Mouse (Mus musculus) adipocyte (in vitro differentiated cells): Measurements from ENCODE around the gene Tma7.

Source experiments
- DNase-seq: peaks from one replicate; pipeline ENCODE4 v3.0.0-alpha.2; 2016; ENCODE audit warnings: low spot score

Gene Tma7

DNA sequence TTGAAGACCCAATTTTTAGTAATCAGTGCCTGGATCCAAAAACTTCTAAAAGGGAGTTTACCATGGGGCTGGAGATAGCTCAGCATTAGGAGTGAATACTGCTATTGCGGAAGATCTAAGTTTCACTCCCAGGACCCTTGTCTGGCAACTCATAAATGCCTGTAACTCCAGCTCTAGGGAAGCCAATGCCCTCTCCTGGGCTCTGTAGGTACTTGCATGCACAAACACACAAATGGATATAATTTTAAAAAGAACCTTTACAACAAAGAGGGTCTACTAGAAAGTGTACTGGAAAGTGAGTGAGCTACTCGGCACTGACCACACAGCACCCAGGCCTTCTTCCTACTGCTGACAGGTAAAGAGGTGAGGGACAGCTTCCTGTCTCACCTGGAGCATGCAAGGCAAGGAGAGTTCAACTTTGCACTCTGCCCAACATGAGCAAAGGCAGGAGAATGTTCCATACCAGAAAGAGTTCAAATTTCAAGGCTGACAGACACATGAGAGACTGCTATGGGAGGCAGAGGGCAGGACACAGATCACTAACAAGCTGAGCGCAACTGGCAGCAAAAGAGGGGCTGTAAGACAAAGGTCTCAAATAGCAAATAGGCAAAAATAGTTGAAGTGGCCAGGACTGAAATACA, 14.2 kb downstream of the Tma7 start:
- DNase-seq, result no peak

DNA sequence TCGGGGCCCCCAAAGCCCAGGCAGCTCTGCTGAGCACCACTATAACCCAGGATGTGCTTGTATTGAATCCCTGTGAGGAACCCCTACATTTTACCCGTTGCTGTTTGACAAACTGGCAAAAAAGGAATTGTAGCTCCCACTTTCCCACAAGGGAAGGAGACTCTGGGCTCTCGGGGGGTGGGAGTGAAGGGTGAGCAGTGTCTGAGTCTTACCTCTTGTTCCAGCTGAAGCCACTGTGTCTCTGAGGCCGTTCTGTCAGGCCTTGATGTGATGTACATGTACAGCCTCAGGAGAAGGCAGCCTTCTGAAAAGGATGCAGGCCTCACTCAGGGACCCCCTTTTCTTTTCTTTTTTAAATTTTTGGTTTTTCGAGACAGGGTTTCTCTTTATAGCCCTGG, 21.5 kb downstream of the Tma7 start:
- DNase-seq, result no peak

DNA sequence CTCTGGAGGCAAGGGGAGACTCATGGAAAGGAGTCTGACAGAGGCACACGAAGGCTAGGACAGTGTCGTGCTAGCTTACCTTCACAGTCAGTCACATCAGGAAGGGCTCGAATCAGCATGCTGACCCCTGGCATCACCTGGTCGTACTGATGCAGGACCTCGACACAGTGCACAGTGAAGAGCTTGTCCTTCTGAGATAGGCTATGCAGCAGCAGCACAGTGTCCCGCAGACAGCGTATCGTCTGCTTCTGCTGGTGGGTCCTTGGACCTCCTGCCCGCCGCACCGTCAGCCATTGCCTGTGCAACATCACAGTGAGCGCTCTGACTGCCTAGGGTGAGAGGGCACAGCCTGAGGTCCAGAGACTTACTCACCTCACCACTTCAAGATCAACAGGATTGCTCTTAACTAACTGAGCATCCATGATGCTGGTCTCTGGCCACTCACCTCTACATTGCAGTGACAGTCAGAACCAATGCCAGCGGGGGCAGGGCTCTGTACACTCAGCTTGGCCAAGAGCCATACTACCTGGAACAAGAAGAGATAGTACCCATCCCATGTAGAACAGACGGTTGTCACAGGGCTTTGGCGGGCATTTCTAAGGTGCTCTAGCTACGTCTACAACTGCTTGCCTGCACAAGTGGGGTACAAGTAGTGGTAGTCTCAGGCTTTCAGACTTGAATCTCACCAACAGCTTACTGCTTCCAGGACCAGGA, 22.0 kb downstream of the Tma7 start:
- no peak for DNase-seq

DNA sequence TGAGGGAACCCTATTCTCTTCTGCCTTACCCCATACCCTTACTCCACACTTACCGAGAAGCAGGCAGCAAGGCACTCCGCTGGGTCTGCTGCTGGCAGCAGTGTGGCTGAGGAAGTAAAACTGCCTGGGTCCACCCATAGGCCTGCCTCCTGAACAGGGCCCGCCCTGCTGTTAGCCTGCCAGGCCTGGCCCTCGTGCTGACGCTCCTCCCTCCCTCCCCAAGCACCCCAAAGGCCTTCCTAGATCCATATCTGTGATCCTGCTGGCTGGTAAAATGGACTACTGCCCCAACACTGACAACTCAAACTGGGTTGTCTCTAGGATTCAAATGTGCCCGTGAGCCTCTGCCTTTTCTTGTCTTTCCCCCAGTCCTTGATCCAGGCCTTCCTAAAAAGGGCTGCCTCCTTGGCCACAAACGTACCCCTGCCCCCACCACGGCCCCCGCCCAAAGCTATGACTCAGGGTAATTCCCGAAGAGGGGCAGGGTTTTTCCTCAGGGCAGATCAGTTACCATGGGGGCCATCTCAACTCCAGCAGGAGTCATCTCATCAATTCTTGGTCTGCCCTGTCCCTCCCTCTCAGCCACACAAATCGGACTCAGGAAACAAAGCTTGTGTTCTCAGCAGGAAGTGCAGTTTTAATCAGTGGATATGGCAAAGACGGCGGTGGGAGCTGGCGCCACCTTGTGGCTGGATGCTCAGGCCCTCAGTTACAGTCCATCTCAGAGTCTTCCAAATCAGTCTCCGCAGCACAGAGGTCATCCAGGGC, 23.1 kb downstream of the Tma7 start, which contains the start of gene Trex1:
TSS of gene Trex1 (minus strand) at position 599 of the 768 bp plus-strand sequence.
- DNase-seq, result peak; percentile 90

DNA sequence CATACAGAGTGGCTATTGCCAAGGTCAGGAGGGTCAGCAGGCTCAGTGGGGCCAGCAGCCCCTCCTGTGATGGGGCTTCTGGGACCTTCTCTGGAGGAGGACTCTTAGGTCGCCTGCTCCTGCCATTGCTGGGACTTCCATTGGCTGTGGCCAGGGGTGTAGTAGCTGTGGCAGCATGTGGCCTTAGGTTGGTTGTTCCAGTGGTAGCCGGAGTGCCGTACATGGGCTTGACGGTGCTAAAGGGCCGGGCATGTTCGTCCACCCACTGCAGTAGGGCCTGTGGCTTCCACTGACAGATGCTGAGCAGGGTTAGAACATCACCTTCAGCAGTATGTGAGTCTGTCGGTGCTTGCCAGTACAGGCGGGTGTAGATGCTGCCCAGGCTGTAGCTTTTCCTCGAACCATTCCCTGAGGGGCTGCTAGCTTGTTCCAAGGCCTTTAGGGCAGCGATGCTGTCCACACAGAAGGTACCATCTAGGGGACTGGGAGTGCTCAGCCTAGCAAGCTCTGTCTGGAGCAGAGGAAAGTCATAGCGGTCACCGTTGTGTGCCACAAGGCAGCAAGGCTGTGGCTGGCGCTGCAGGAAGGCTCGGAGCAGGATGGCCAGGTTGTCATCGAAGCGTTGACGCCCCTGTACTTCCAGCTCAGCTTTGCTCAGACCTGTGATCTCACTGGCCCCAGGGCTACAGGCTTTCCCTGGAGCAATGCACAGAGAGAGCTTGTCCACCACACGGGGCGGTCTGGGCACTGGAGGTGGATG, 24.2 kb downstream of the Tma7 start:
- DNase-seq, result no peak

DNA sequence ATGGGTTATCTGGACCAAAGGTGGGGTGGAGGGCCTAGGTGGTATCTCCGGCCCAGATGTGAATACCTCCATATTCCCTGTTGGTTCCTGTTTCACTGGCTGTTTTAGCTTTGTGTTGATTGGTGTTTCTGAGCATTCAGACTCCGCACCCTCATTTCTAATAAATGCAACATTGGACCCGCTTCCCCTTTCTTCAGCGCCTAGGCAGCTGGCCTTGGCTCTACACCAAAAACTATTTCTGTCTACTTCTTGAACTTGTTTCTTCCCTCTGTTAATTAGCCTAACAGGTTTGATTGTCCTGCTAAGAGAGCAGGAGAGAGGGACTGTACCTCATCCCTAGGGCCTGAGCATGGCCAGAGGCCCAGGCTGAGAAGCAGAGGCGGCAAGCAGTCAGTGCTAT, 24.8 kb downstream of the Tma7 start:
- DNase-seq, result no peak

DNA sequence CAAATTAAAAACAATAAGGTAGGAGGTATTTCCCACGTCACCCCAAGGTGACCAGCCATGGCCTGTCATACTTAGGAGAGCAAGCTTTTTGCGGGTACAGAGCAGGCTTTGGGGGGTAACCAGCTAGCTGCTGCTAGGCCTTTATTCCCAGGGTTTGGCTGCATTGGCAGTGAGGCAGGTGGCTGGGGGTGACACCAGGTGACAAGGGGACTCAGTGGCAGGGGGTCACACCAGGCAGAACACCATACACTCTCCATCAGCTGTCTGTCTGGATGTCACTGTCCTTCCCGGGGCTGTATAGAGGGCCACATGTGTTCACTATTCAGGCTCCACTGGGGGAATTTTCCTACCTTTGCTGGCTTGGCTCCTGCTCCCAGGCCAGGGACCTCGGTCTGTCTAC, 25.5 kb downstream of the Tma7 start:
- DNase-seq, result no peak

DNA sequence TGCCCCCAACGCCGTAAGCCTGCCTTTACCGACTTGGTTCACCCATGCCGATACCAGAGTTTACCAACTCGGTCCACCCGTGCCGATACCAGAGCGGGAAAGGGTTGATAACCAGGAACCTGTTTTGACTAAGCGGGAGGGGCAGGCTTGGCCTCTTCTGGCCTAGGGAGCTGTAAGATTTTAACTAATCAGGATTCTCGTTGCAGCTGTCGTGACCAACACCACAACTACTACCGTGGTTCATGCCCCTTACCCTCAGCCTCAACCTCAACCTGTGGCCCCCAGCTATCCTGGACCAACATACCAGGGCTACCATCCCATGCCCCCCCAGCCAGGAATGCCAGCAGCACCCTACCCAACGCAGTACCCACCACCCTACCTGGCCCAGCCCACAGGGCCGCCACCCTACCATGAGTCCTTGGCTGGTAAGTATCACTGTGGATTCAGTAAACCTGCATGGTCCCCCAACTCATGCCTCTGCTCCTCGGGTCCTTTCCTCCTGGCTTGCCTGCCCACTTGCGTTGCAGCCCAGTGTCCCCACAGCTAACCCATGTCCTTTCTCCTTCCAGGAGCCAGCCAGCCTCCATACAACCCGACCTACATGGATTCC, 26.2 kb downstream of the Tma7 start:
- DNase-seq, result no peak

DNA sequence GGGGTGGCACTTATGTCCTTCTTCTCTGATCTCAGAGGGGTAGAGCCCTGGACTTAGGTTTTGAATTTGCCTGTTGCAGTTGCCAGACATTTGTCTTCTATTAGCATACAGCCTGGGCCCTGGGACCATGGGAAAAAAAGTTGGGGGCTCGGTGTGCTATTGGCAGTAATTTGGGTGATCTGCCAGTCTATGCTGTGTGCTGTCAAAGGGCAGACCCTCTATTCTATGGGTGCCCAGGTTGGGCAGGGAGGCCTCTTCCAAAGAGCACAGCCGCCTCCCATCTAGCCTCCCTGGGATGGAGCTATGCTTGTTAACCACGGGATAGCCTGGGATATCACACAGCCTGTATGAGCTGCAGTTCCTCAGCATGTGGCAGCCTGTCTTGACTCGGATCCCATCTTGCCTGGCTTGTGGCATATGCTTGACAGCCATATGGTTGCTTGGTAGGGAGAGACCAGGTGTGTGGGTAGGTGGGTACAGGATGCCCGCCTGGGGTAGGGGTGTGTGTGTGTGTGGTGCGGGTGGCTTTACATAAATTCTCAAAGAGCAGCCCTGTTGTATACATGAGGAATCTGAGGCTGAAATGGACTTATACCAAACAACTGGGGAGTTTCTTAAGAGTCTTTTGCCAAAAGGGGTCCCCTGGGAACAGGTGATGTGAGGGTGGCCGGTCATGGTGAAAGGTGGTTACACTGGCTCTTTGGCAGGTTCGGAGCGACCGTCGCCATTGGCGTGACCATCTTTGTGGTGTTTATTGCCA, 26.9 kb downstream of the Tma7 start:
- no peak for DNase-seq

DNA sequence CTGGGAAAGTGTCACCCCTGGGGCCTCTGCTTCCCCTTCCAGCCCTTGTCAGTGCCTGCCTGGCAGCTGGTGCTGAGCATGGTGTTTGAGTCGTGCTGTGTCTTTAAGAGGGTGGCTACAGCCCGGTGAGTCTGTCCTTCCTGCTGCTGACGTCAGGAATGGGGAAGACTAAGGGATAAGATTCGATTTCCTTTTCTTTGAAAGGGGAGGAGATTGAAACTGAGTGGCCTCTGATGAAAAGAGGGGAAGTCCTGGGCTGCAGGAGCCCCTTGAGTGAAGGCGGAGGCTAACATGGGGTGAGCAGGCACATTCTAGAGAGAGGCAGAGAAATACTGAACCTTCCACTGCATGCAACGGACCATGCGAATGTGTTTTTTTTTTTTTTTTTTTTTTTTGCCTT, 27.7 kb downstream of the Tma7 start:
- DNase-seq, result peak; percentile 77

DNA sequence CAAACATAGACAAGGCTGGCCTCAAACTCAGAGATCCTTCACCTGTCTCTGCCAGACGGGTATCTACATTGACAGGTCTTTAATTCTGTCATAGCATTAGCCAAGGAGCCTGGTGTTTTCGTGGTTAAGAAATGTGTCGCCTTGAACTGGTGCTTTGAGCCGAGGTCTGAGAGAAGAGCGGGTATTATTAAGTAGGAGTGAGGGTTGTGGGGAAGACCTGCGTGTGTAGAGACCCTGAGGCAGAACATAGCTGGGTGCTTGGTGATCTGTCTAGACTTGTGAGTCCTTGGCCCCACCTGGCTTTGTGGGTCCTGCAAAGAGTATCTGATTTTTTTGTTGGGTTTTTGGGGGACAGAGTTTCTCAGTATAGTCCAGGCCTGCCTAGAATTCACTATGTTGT, 28.5 kb downstream of the Tma7 start:
- no peak for DNase-seq

DNA sequence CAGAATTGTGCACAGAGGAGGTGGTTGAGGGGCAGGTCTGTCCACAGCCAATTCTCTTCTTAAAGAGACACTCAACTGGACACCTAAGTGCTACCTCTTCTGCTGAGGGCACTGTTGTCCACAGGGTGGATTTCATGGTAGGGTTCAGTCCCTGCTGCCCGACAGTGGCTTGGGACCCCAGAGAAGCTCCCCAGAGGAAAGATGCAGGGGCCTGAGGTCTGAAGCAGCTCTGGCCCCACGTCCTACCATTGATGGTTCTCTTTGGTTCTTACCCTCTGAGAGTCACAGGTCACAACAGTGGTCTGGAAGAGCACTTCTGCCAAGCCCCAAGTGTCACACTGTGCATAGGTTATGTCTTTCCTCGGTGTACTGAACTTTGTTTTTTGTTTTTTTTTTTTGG, 29.0 kb downstream of the Tma7 start:
- no peak for DNase-seq

DNA sequence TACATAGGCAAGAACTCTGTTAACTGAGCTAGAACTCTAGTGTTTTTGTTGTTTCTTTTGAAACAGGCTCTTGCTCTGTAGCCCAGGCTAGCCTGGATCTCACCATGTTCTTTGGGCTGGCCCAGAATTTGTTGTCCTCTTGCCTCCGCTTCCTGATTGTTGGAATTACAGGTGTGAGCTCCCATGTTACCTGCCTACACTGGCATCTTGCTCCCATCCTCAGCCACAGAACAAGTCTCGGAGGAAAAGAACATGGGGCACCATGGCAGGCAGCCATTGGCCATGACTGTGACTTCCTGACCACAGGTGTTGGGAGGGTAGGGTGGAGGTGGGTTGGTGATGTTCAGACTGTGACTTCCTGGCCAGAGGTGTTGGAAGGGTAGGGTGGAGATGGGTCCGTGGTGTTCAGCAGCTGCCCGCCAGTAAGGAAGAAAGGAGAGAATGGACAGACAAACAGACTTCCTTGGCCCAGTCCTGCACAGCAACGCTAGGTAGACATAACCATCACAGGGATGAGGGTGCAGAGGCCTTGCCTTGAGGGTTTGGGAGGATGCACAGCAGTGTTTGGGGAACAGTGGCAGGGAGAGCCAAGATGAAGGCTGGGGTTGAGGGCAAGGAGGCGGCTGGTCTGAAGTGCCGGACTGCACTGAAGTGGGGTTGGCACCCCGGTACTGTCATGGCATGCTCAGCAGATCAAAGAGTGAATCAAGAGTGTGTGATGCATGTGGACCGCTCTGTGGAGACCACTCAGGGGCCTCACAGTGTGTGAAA, 29.7 kb downstream of the Tma7 start:
- no peak for DNase-seq

DNA sequence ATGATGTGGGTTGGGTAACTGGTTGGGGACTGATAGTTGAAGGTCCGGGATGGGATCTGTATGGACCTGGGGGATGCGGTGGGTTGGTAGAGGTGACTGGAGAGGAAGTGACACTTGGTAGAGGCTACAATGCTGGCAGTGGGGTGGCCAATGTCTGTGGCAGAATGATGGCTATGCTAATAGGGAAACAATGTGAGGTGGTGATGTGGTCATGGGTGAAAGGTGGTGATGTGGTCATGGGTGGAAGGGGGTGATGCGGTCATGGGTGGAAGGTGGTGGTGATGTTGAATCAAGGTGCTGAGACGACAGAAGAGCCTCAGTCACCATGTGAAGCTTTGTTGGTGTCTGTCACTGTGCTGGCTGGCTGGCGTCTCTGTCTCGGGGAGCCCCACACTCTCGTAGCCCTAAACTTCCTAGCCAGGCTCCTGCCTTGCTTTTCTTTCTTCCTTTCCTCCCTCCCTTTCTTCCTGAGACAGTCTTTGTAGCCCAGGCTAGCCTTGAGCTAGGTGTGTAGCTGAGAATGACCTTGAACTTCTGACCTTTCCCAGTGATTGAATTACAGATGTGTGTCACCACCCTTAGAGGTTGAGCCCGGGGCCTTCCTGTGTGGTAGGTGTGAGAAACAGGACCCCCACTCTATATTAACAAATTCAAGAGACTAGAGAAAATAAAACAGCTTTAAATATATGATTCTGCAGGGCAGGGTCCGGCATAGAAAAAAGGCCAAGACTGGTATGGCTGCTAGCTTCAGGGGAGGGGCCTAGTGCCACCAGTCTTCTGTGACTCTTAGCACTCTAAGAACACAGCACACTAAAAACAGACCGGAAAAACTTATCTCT, 30.5 kb downstream of the Tma7 start:
- DNase-seq, result no peak

DNA sequence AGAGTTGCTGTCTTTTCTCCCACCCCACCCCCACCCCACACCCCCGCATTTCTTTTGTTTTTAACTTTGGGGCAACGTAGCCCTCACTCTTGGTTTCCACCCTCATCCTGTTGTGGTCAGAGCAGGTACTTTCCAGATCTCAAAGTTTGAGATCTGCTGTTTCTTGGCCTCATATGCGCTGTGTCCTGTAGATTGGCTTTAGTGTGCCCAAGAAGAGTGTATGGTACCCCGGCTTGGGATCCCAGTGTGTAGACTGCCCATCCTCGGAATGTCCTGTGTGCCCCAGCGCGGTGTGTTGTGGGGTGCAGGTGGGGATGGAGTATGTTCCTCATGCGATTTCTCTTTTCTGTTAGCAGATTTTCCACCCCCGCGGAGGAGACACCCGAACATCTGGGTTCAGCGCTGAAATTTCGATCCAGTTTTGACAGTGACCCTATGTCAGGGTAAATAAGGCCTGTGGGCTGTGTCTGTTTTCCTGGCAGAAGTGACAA, 31.3 kb downstream of the Tma7 start:
- no peak for DNase-seq

DNA sequence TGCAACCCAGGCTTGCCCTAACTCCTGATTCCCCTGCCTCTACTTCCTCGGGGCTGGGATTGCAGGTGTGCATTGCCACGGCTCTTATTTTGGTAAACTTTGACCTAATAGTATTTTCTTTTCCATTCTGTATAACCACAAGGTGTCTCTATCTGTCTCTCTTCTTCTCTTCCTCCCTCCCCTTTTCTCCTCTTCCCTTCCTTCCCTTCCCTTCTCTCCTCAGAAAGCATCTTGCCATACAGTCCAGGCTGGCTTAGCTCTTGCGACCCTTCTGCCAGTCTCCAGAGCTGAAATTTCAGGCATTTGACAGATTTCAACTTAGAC, 31.8 kb downstream of the Tma7 start:
- no peak for DNase-seq

DNA sequence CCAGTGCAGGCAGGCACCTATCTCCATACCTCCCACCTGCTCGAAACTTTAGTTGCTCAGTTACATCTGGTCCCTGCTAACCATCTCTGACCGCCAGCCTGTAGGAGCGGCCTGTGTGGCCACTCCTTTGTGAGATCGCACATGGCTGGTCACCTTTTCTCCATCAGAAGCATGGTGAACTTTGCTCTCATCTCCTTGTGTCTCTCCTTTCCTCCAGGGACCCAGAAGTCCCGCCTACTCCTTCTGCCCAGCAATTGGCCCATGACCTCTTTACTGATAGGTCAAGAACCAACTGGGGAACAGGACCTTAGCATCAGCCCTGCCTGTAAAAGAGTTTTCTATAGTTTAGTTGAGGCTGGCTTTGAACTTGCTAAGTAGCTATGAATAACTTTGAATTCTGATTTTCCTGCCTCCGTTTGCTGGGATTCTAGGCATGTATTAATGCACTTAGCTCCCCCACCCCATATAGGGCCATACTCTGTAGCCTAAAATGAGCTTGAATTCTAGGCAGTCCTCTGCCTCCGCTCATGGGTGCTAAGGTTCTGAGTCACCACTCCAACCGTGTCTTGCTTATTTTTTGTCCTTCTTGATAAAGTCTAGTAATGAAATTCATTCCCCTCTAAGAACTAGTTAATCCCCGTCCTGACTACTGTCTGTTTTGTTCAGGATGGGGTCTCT, 32.3 kb downstream of the Tma7 start:
- peak; percentile 55 for DNase-seq

DNA sequence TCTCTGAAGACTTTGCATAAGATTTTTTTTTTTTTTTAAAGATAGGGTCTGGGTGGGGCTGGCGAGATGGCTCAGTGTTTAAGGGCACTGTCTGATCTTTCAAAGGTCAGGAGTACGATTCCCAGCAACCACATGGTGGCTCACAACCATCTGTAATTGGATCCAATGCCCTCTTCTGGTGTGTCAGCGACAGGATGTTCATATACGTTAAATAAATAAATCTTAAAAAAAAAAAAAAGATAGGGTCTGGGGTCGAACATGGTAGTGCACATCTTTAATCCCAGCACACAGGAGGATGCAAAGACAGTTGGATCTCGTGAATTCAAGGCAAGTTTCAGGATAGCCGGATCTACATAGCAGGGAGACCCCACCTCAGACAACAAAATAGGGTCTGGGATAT, 33.1 kb downstream of the Tma7 start:
- DNase-seq, result no peak

DNA sequence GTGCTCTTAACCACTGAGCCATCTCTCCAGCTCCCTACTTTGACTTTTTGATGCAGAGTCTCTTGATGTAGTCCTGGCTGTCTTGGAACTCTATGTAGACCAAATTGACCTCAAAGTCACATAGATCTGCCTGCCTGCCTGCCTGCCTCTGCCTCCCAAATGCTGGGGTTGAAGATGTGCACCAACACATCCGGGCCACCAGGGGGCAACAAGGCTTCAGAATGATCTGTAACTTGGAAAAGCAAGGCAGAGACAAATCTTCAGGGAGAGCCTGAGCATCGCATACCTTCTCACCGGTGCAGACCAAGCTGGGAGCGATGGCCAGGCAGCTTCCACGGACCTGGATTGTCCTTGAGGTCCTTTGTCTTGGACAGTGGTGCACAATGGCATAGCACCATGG, 36.1 kb downstream of the Tma7 start:
- DNase-seq, result peak; percentile 61
